Mouse (Mus musculus) kidney, embryonic 15.5 days (tissue): ENCODE measurements around the gene Atl3. TPM values are rescaled to one million over a fixed set of nuclear protein-coding genes. Genes with fewer than 3 reads are reported as not detected.
"Not testable (repeated sequence)": the region's sequence is repeated elsewhere in the genome, so short reads cannot be mapped to it uniquely, and the experiment has no call there.

Experiments used
- ATAC-seq: fragments of 200-750 bp; cut with Nextera tagmentation; replicated peaks from 2 replicates; pipeline ENCODE4 v1.8.0; 2017; ENCODE audit warnings: moderate TSS enrichment; ENCODE audit not compliant: low FRiP score
- H3K27ac ChIP-seq: fragments of 300-500 bp; sonication (generic); 2 replicates; pipeline ENCODE4 v1.5.1; 2015; ENCODE audit warnings: mild to moderate bottlenecking, inconsistent platforms
- H3K27me3 ChIP-seq: fragments of 300-500 bp; sonication (generic); 2 replicates; pipeline ENCODE4 v1.6.1; 2015; ENCODE audit warnings: inconsistent platforms
- H3K36me3 ChIP-seq: fragments of 300-500 bp; sonication (generic); 2 replicates; pipeline ENCODE4 v1.6.1; 2015; ENCODE audit warnings: inconsistent platforms
- H3K4me1 ChIP-seq: fragments of 300-500 bp; sonication (generic); 2 replicates; pipeline ENCODE4 v1.6.1; 2015; ENCODE audit warnings: inconsistent platforms
- H3K4me2 ChIP-seq: fragments of 300-500 bp; sonication (generic); 2 replicates; pipeline ENCODE4 v1.6.1; 2015; ENCODE audit warnings: moderate library complexity, mild to moderate bottlenecking, inconsistent platforms
- H3K4me3 ChIP-seq: fragments of 300-500 bp; sonication (generic); replicated peaks from 2 replicates; pipeline ENCODE4 v1.5.1; 2015; ENCODE audit warnings: mild to moderate bottlenecking, inconsistent platforms
- H3K9ac ChIP-seq: fragments of 300-500 bp; sonication (generic); 2 replicates; pipeline ENCODE4 v1.6.1; 2015; ENCODE audit warnings: mild to moderate bottlenecking, inconsistent platforms
- H3K9me3 ChIP-seq: fragments of 300-500 bp; sonication (generic); replicated peaks from 2 replicates; pipeline ENCODE4 v1.6.1; 2016; ENCODE audit warnings: inconsistent platforms
- WGBS: fragments of 180-500 bp; shearing (Covaris S2); methylation state at CpG from one replicate; pipeline ENCODE4 v1.1.7; 2015; ENCODE audit warnings: mixed read lengths; 5-methylcytosine and 5-hydroxymethylcytosine counted together
- polyA plus RNA-seq: library from polyadenylated mRNA; unstranded; fragments of >200 nt; fragmentation: Nextera tagmentation; extraction: Ambion mirVana; gene quantifications from 2 replicates; pipeline ENCODE4 v1.2.1, GENCODE M21; 2015

The Atl3 gene
- polyA plus RNA-seq, 1 experiment from 2014 or later = 12.3 TPM

DNA sequence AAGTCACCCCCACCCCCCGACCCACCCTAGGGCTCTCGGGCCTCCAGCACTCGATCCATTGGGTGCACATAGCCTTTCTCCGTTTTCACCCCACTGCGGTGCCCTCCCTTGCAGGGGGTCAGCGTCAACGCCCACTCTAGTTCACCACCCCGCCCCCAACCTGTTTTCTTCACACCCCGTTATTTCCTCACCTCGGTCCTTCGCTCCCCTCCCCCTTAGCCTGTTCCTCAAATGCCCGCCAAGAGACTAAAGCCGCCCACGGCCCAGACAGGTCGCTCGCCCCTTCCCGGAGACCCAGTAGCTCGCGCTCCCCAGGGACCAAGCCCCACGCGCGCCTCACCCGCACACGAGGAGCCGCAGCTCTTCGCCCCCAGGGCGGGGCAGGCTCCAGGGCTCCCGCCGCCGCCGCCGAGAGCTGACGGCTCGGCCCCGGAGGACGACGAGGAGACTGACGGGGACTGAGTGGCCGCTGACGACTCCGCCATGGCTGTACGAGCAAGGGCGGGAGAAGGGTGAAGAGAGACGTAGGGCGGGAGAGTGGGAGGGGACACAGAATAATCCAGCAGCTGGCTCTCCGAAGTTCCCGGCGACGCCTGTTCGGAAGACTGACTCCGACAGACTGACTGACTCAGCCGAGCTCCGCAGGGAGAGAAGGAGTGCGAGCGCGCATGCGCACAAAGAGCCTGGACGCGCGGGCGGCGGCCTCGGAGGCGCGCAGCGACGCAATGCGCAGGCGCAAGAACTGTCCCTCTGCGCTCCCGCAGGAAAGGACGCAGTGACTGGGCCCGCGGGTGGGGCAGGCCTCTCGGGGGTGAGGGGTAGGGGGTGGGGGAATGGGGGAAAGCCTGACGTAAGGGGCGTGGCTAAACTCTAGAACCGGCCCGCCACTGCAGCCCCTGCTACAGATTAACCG, 11.0 kb upstream of the Atl3 start, which contains the start of gene Rtn3:
TSS of gene Rtn3 (minus strand) at position 683 of the 913 bp plus-strand sequence.
- Histone ChIP-seq H3K9ac (peak within 1 kb of the TSS; percentile 98), H3K4me2 (peak within 1 kb of the TSS; percentile 76), H3K36me3 (no peaks in the 10 kb centered on the region), H3K4me1 (peaks cover 20% of the 10 kb centered on the region), H3K27ac (peak within 1 kb of the TSS; percentile 100), H3K4me3 (peak within 1 kb of the TSS; percentile 98), H3K27me3 (no peaks in the 10 kb centered on the region), H3K9me3 (no peaks in the 10 kb centered on the region)
- under 1% methylated on average over 80 of the region's 80 CpGs for WGBS
- ATAC-seq = peak; percentile 96

DNA sequence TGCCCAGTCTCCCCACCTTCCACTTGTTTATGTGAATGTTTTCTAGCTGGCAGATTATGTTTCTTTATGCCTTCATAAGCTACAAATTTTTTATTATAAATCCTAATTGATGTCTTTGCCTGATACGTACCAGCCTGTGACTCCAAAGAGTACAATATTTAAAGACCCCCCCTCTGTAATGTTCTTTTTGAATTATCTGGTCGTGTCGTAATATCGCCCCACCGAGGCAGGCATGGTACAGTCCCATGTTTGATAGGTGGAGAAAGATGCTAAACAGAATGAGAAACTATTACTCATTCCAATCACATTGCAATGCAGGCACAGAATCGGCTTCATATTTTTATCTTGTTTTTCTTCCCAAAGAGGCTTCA, 10.3 kb upstream of the Atl3 start:
- H3K27ac ChIP-seq = peak overlapping the region; percentile 100
- H3K4me2 ChIP-seq = peak overlapping the region; percentile 76
- 2% methylated on average over 6 of the region's 6 CpGs for WGBS
- H3K4me1 ChIP-seq = peaks cover 20% of the 10 kb centered on the region
- H3K9me3 ChIP-seq = no peaks in the 10 kb centered on the region
- no peaks in the 10 kb centered on the region for H3K27me3 ChIP-seq
- ATAC-seq = peak; percentile 66
- H3K9ac ChIP-seq = peak overlapping the region; percentile 31; the same call in 1 of the 2 replicates
- H3K36me3 ChIP-seq = no peaks in the 10 kb centered on the region
- H3K4me3 ChIP-seq = peak overlapping the region; percentile 98

DNA sequence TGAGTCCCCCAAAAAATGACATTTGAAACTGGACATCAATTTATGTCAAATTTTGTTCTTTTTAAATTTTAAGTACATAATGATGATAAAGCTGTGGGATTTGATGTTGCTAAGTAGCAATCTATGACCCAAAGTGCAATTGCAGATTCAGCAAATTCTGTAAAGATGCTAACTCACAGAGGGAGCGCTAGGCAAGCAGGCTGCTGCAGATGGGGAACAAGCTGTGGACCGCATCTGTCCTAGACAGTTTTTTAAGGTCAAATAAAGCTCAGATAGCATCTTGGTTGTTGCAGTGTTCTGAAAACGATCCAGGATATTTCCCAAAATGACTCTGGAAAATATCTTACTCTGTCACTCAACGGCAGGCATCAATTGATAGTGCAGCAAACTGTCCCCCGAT, 9.8 kb upstream of the Atl3 start:
- 65% methylated on average over 5 of the region's 5 CpGs for WGBS
- Histone ChIP-seq H3K36me3 (no peaks in the 10 kb centered on the region), H3K4me3 (peak overlapping the region; percentile 98; the same call in 1 of the 2 replicates), H3K4me2 (peak overlapping the region; percentile 76), H3K27me3 (no peaks in the 10 kb centered on the region), H3K4me1 (peaks cover 20% of the 10 kb centered on the region), H3K9me3 (no peaks in the 10 kb centered on the region), H3K27ac (no peak overlapping the region; the same call in 1 of the 2 replicates), H3K9ac (no peak overlapping the region)
- no peak for ATAC-seq

DNA sequence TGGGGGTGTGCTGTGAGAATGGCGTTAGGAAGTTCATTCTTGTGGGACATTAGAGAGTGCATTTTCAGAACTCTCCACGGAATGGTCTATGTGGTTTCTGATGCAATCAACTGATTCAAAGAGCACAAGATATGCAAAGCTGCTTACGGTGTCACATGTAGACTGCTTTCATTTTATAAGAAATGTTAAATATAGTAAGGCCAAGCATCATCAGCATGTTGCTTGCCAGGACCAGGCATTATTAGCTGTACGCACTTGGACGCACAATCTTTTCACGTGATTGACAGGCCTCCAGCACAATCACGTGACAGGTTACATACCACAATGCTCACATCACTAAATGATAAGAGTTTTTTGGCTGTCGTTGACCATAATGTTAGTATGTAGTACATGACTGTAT, 6.2 kb upstream of the Atl3 start:
- Histone ChIP-seq H3K4me3 (no peak overlapping the region), H3K4me2 (no peak overlapping the region), H3K36me3 (no peaks in the 10 kb centered on the region), H3K27ac (no peak overlapping the region), H3K27me3 (no peaks in the 10 kb centered on the region), H3K4me1 (0 out of 2 replicates have a peak, but pooled peaks cover 3% of the 10 kb centered on the region), H3K9me3 (no peaks in the 10 kb centered on the region), H3K9ac (no peak overlapping the region)
- 86% methylated on average over 8 of the region's 8 CpGs for WGBS
- ATAC-seq = no peak

DNA sequence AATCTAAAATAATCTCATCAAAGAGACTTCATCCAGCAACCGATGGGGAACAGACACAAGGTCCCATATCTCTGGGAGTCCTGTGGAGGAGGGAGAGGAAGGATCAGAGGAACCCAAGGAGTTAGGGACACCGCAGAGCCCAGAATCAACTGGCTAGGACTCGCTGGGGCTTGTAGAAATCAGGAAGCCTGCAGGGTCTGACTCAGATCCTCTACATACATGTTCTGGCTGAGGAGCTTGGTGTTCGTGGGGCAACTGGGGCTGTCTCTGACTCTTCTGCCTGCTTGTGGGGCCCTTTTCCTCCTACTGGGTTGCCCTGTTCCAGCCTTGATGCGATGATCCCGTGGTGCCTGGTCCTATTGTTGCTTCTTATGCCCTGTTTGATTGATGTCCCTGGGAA, 1.9 kb upstream of the Atl3 start:
- H3K4me3 ChIP-seq = no peak overlapping the region
- no peaks in the 10 kb centered on the region for H3K27me3 ChIP-seq
- no peaks in the 10 kb centered on the region for H3K36me3 ChIP-seq
- H3K9ac ChIP-seq = no peak overlapping the region
- H3K4me2 ChIP-seq = no peak overlapping the region
- no peak for ATAC-seq
- no peak overlapping the region for H3K27ac ChIP-seq
- WGBS = 89% methylated on average over 6 of the region's 6 CpGs
- peaks cover 8% of the 10 kb centered on the region for H3K4me1 ChIP-seq
- H3K9me3 ChIP-seq = no peaks in the 10 kb centered on the region

DNA sequence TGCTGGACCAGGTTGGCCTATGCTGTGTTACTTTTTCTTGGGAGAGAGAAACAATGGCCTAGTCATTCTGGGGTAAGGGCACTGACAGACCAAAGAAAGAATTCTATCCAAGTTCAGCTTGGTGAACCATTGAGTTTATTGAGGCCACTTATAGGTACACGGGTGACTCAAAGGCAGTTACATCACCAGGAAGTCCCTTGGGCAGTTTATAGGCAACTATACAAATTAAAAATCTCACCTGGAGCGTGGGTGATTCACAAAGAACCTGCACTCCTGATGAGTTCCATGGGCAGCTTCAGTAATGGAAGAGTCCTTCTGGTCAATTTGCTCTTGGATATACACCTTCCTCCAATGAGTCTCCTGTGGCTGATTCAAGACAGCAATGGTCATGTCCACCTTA, 1.2 kb upstream of the Atl3 start:
- Histone ChIP-seq H3K9me3 (no peaks in the 10 kb centered on the region), H3K9ac (no peak overlapping the region), H3K27ac (no peak overlapping the region), H3K4me1 (peaks cover 12% of the 10 kb centered on the region), H3K4me2 (no peak overlapping the region), H3K27me3 (no peaks in the 10 kb centered on the region), H3K4me3 (no peak overlapping the region), H3K36me3 (no peaks in the 10 kb centered on the region)
- no peak for ATAC-seq
- 89% methylated on average over 2 of the region's 2 CpGs for WGBS

DNA sequence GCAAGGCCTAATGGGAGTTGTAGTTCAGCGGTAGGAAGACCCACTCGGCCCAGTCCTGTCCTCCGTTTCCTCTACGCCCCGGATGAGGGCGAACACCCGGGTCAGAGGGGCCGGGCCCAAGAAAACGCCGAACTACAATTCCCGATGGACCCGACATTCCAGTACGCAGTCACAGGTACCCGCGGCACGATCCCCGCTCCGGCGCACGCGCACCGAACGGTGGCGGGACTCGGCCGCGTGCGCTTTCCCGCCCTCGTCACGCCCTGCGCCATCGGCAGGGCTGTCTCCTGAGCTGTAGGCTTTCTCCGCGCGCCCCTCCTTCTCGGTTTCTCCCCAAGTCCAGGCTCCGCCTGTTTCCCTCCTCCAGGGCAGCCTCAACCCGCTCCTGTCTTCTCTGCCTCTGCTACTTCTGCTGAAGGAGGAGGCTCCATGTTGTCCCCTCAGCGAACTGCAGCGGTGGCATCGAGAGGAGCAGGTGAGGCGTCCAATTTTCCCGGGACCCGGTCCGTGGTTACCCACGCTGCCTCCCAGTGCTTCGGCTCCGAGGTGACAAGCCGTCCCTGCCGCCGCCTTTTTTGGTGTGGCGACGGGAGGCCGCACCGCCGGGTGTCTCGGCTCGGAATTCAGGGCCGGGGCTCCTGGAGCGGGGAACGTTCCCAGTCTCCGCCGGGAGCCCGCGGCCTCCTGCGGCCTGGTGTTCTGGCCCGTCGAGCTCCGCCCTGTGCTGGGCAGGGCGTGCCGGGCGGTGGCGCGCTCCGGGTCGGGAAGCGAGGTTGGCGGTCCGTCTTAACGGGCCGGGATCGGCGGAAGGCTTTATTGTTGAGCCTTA, 561 bp downstream of the Atl3 start:
- no peaks in the 10 kb centered on the region for H3K27me3 ChIP-seq
- ATAC-seq = peak; percentile 99
- WGBS = under 1% methylated on average over 84 of the region's 84 CpGs
- peak overlapping the region; percentile 80 for H3K4me3 ChIP-seq
- peak overlapping the region; percentile 85 for H3K9ac ChIP-seq
- H3K9me3 ChIP-seq = no peaks in the 10 kb centered on the region
- peak overlapping the region; percentile 78 for H3K4me2 ChIP-seq
- H3K36me3 ChIP-seq = no peaks in the 10 kb centered on the region
- H3K4me1 ChIP-seq = peaks cover 12% of the 10 kb centered on the region
- H3K27ac ChIP-seq = peak overlapping the region; percentile 99

DNA sequence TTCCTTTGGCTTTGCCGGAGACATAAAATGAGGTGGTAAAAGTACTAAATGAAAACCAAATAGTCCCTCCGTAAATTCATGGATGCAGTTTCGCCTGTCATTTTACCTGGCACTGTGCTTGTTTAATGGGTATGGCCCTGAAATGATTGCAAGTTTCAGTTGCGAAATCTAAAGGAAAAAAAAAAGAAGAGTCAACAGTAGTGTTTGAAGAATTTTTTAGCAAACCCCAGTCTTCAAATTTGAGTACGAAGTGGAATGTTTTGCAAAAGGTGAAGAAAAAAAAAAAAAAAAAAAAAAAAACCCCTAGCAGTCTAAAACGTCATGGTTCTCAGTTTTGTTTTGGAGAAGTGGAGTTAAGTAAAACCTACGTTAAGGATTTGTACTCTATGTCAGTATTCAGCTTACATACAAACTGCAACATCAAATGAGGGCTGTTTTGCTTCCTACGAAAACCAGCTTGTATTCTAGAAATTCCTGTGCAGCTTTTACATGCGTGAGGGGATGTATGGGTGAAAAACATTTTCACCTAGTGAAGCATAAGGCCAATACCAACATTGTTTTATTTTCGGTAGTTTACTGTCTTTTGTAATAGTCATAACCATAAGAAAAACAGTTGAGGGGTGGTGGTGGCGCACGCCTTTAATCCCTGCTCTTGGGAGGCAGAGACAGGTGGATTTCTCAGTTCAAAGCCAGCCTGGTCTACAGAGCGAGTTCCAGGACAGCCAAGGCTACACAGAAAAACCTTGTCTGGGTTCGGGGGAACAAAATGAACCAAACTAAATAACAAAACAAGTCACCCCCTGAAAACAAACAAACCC, 1.6 kb downstream of the Atl3 start:
- peak overlapping the region; percentile 99 for H3K27ac ChIP-seq
- WGBS = 39% methylated on average over 14 of the region's 14 CpGs
- H3K4me1 ChIP-seq = peaks cover 12% of the 10 kb centered on the region
- no peak for ATAC-seq
- H3K27me3 ChIP-seq = no peaks in the 10 kb centered on the region
- H3K9ac ChIP-seq = peak overlapping the region; percentile 85
- no peaks in the 10 kb centered on the region for H3K9me3 ChIP-seq
- peak overlapping the region; percentile 78 for H3K4me2 ChIP-seq
- H3K36me3 ChIP-seq = no peaks in the 10 kb centered on the region
- peak overlapping the region; percentile 80 for H3K4me3 ChIP-seq

DNA sequence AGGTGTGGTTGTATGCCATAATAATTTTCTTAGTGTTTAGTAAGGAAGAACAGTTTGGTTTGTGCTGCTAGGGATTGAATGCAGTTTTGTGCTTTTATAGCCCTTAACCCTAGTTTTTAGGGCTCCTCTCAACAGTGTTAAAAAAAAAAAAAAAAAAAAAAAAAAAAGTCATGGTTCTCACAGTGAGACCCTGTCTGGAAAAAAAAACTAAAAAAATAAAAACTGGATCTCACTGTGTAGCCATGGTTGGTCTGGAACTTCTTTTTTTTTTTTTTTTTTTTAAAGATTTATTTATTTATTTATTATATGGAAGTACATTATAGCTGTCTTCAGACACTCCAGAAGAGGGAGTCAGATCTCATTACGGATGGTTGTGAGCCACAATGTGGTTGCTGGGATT, 2.2 kb downstream of the Atl3 start:
- 71% methylated on average over 1 of the region's 1 CpGs for WGBS
- not testable (repeated sequence) for H3K9me3 ChIP-seq, H3K36me3 ChIP-seq, ATAC-seq, H3K9ac ChIP-seq, H3K27ac ChIP-seq, H3K27me3 ChIP-seq
- Histone ChIP-seq H3K4me3 (peak overlapping the region; percentile 80; the same call in 1 of the 2 replicates), H3K4me2 (peak overlapping the region; percentile 78), H3K4me1 (peaks cover 12% of the 10 kb centered on the region)

DNA sequence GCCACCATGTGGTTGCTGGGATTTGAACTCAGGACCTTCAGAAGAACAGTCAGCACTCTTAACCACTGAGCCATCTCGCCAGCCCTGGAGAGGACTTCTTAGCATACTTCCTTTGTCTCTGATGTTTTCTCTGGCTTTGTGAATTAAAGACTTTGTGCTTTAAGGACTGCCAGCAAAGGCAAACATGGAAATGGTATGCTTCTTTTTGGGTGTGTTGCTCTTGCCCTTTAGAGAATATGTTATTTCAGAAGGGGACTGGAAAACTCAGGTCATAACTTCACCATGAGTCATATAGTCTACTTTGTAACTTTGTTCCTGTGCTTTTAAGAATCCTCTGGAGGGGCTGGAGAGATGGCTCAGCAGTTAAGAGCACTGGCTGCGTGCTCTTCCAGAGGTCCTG, 5.0 kb downstream of the Atl3 start:
- no peak for ATAC-seq
- H3K9ac ChIP-seq = no peak overlapping the region
- H3K36me3 ChIP-seq = no peaks in the 10 kb centered on the region
- WGBS = 87% methylated on average over 2 of the region's 2 CpGs
- H3K4me3 ChIP-seq = no peak overlapping the region
- no peak overlapping the region for H3K27ac ChIP-seq
- peaks cover 10% of the 10 kb centered on the region for H3K4me1 ChIP-seq
- no peaks in the 10 kb centered on the region for H3K27me3 ChIP-seq
- no peaks in the 10 kb centered on the region for H3K9me3 ChIP-seq
- no peak overlapping the region for H3K4me2 ChIP-seq

DNA sequence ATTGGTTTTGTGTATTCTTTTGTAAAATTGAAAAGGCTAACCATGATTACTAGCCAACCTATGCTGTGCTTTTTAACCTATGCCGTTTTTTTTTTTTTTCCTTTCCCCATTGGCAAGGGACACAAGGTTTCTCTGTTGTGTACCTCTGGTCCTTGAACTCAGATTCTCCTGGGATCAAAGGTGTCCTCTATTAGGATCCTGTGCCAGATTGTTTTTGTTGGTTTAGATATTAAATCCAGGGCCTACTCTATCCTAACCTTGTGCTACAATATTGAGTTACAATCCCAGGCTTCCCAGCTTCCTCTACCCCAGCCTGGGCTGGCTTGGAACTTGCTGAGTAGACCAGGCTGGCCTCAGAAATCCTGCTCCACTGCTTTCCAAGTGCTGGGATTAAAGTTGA, 6.9 kb downstream of the Atl3 start:
- no peaks in the 10 kb centered on the region for H3K27me3 ChIP-seq
- no peak overlapping the region for H3K4me3 ChIP-seq
- no peak for ATAC-seq
- H3K4me2 ChIP-seq = no peak overlapping the region
- no peak overlapping the region for H3K27ac ChIP-seq
- no peaks in the 10 kb centered on the region for H3K9me3 ChIP-seq
- H3K36me3 ChIP-seq = no peaks in the 10 kb centered on the region
- H3K9ac ChIP-seq = no peak overlapping the region
- peaks cover 6% of the 10 kb centered on the region for H3K4me1 ChIP-seq
- 88% methylated on average over 1 of the region's 1 CpGs for WGBS
